Mouse (Mus musculus) cerebellum, adult 2 months (tissue): ENCODE results near the gene Zfp287.

ENCODE experiments used
- CTCF ChIP-seq: fragments of 200-500 bp; IDR thresholded peaks from 2 replicates; pipeline ENCODE4 v1.5.1; 2011; ENCODE audit warnings: low read depth, mild to moderate bottlenecking, control low read depth, low read length, moderate library complexity, borderline replicate concordance; ENCODE audit not compliant: insufficient read depth
- POLR2A ChIP-seq: fragments of 200-500 bp; IDR thresholded peaks from 2 replicates; pipeline ENCODE4 v1.6.1; 2011; ENCODE audit warnings: low read length, control low read depth, borderline replicate concordance; ENCODE audit not compliant: insufficient read depth

DNA sequence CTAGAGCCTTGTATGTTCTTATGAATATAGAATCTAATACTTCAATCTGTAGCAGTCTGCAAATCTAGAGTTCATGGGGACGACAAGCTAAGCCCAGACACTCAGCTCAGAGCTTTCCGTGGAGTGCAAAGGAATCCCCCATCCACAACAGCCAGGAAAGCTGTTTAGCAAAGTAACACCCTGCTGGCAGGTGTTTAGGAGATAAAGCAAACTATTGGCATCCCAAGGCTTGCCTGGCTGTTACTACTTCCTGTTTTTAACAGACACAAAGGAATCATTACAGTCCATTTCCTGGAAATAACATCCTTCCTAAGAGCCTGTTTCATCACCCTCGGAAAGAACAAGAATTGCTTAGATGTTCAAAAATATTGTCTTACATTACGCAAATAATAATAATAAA, 70.8 kb downstream of the Zfp287 start:
- TF ChIP-seq POLR2A (no peak), CTCF (no peak)
